Mouse (Mus musculus) bone marrow, adult 2 months (tissue): Measurements from ENCODE around the gene Gas7. TPM values are rescaled to one million over a fixed set of nuclear protein-coding genes. Genes with fewer than 3 reads are reported as not detected.

Experiments used
- H3K27ac ChIP-seq: fragments of 200-500 bp; 2 replicates; pipeline ENCODE4 v1.5.1; 2012; ENCODE audit warnings: low read depth, mild to moderate bottlenecking, control low read depth, inconsistent platforms, low read length; ENCODE audit not compliant: control insufficient read depth, poor library complexity, insufficient read depth
- H3K4me1 ChIP-seq: fragments of 200-500 bp; 2 replicates; pipeline ENCODE4 v1.6.1; 2011; ENCODE audit warnings: low read length; ENCODE audit not compliant: control insufficient read depth, insufficient read depth
- H3K4me3 ChIP-seq: fragments of 200-500 bp; replicated peaks from 2 replicates; pipeline ENCODE3; 2011; ENCODE audit warnings: mild to moderate bottlenecking, low read depth, low read length, control low read depth; ENCODE audit not compliant: control insufficient read depth
- CTCF ChIP-seq: fragments of 200-500 bp; IDR thresholded peaks from 2 replicates; pipeline ENCODE4 v1.5.1; 2011; ENCODE audit warnings: low read length, control low read depth; ENCODE audit not compliant: control insufficient read depth, insufficient read depth
- POLR2A ChIP-seq: fragments of 200-500 bp; IDR thresholded peaks from 2 replicates; pipeline ENCODE4 v1.6.1; 2011; ENCODE audit warnings: low read depth, mild to moderate bottlenecking, control low read depth, low read length, borderline replicate concordance; ENCODE audit not compliant: control insufficient read depth
- WGBS: fragments of 180-500 bp; shearing (Covaris S2); methylation state at CpG from one replicate; pipeline ENCODE4 v1.1.7; 2018; 5-methylcytosine and 5-hydroxymethylcytosine counted together
- polyA plus RNA-seq: library from polyadenylated mRNA; stranded (reverse); fragments of >200 nt; gene quantifications from 2 replicates; pipeline ENCODE4 v1.2.4, GENCODE M21; 2011; ENCODE audit warnings: low replicate concordance; ENCODE audit not compliant: missing spikeins, insufficient read depth, insufficient read length

The Gas7 gene
- polyA plus RNA-seq, 1 experiment, result 18.1 TPM

GRCm38 (mm10) chr11:67588196-67588827, 133.1 kb downstream of the Gas7 start:
- H3K4me3 ChIP-seq, result peak overlapping the region; percentile 76
- 14% methylated on average over 8 of the region's 8 CpGs for WGBS
- H3K4me1 ChIP-seq, result peaks cover 11% of the 10 kb centered on the region
- H3K27ac ChIP-seq, result peak overlapping the region; percentile 89
- TF ChIP-seq POLR2A (no peak), CTCF (no peak)

- 0% methylated on average over 9 of the region's 9 CpGs for WGBS
- TF ChIP-seq CTCF, result no peak
- TF ChIP-seq POLR2A, result peak; percentile 25; the same call in 1 of the 2 replicates
- Histone ChIP-seq H3K4me1 (peaks cover 11% of the 10 kb centered on the region), H3K4me3 (peak overlapping the region; percentile 76), H3K27ac (peak overlapping the region; percentile 89)
Measured at GRCm38 (mm10) chr11:67588828-67589314, 133.6 kb downstream of the Gas7 start.

- TF ChIP-seq CTCF, result no peak
- no peak for TF ChIP-seq POLR2A
- no peaks in the 10 kb centered on the region for H3K4me1 ChIP-seq
- 66% methylated on average over 6 of the region's 6 CpGs for WGBS
- no peak overlapping the region for H3K4me3 ChIP-seq
- H3K27ac ChIP-seq, result no peak overlapping the region
Measured at GRCm38 (mm10) chr11:67596233-67596632, 141.0 kb downstream of the Gas7 start.

GRCm38 (mm10) chr11:67596856-67597255, 141.6 kb downstream of the Gas7 start:
- H3K4me1 ChIP-seq, result peaks cover under 1% of the 10 kb centered on the region; the same call in 1 of the 2 replicates
- H3K27ac ChIP-seq, result no peak overlapping the region
- WGBS, result 84% methylated on average over 6 of the region's 6 CpGs
- no peak overlapping the region for H3K4me3 ChIP-seq
- TF ChIP-seq POLR2A, result no peak
- TF ChIP-seq CTCF, result no peak

GRCm38 (mm10) chr11:67597388-67597787, 142.2 kb downstream of the Gas7 start:
- peaks cover 1% of the 10 kb centered on the region; the same call in 1 of the 2 replicates for H3K4me1 ChIP-seq
- 82% methylated on average over 7 of the region's 7 CpGs for WGBS
- H3K4me3 ChIP-seq, result no peak overlapping the region
- H3K27ac ChIP-seq, result no peak overlapping the region
- no peak for TF ChIP-seq POLR2A
- TF ChIP-seq CTCF, result no peak

GRCm38 (mm10) chr11:67599141-67599540, 143.9 kb downstream of the Gas7 start:
- peaks cover 4% of the 10 kb centered on the region; the same call in 1 of the 2 replicates for H3K4me1 ChIP-seq
- H3K27ac ChIP-seq, result no peak overlapping the region
- WGBS, result 74% methylated on average over 1 of the region's 1 CpGs
- H3K4me3 ChIP-seq, result no peak overlapping the region
- no peak for TF ChIP-seq CTCF
- no peak for TF ChIP-seq POLR2A

GRCm38 (mm10) chr11:67600710-67601430, 145.6 kb downstream of the Gas7 start:
- TF ChIP-seq CTCF (no peak), POLR2A (no peak)
- no peak overlapping the region for H3K4me3 ChIP-seq
- peaks cover 6% of the 10 kb centered on the region; the same call in 1 of the 2 replicates for H3K4me1 ChIP-seq
- no peak overlapping the region for H3K27ac ChIP-seq
- WGBS, result 78% methylated on average over 8 of the region's 8 CpGs

GRCm38 (mm10) chr11:67602711-67603369, 147.6 kb downstream of the Gas7 start:
- TF ChIP-seq POLR2A, result no peak
- TF ChIP-seq CTCF, result no peak
- WGBS, result 86% methylated on average over 12 of the region's 12 CpGs
- no peak overlapping the region for H3K4me3 ChIP-seq
- peaks cover 6% of the 10 kb centered on the region; the same call in 1 of the 2 replicates for H3K4me1 ChIP-seq
- H3K27ac ChIP-seq, result no peak overlapping the region
